Mouse (Mus musculus) stomach, postnatal 0 days (tissue): ENCODE measurements at regions not wholly inside any gene's neighbourhood (a gene's known extent, or its start where the extent isn't known, plus 50 kb on each side); places are given as distances from the start of the nearest gene placed in this dataset.
A peak's percentile ranks its signal among the peaks of the same experiment; 100 is the strongest.

ENCODE experiments used
- ATAC-seq: fragments of 200-750 bp; cut with Nextera tagmentation; 2 replicates; pipeline ENCODE4 v1.8.0; 2017; ENCODE audit not compliant: low FRiP score, low TSS enrichment
- DNase-seq: peaks from one replicate; pipeline ENCODE4 v3.0.0-alpha.2; 2016; ENCODE audit warnings: low spot score
- H3K27ac ChIP-seq: fragments of 300-500 bp; sonication (generic); replicated peaks from 2 replicates; pipeline ENCODE4 v1.5.1; 2014; ENCODE audit warnings: mild to moderate bottlenecking, control low read depth
- H3K27me3 ChIP-seq: fragments of 300-500 bp; sonication (generic); 2 replicates; pipeline ENCODE4 v1.6.1; 2014; ENCODE audit warnings: low read length; ENCODE audit not compliant: control insufficient read depth, insufficient read depth
- H3K36me3 ChIP-seq: fragments of 300-500 bp; sonication (generic); 2 replicates; pipeline ENCODE4 v1.6.1; 2014; ENCODE audit warnings: low read length, mixed read lengths; ENCODE audit not compliant: control insufficient read depth, insufficient read depth
- H3K4me1 ChIP-seq: fragments of 300-500 bp; sonication (generic); replicated peaks from 2 replicates; pipeline ENCODE4 v1.6.1; 2014; ENCODE audit warnings: antibody characterized with exemption; ENCODE audit not compliant: control insufficient read depth, insufficient read depth
- H3K4me2 ChIP-seq: fragments of 300-500 bp; sonication (generic); replicated peaks from 2 replicates; pipeline ENCODE4 v1.6.1; 2014; ENCODE audit warnings: low read depth, mild to moderate bottlenecking, control low read depth, moderate library complexity
- H3K4me3 ChIP-seq: fragments of 300-500 bp; sonication (generic); 2 replicates; pipeline ENCODE4 v1.5.1; 2014; ENCODE audit warnings: low read depth, low read length, control low read depth
- H3K9ac ChIP-seq: fragments of 300-500 bp; sonication (generic); 2 replicates; pipeline ENCODE4 v1.6.1; 2014; ENCODE audit warnings: mild to moderate bottlenecking, low read length, control low read depth, mixed read lengths
- H3K9me3 ChIP-seq: fragments of 300-500 bp; sonication (generic); 2 replicates; pipeline ENCODE4 v1.6.1; 2016; ENCODE audit warnings: low read length; ENCODE audit not compliant: control insufficient read depth
- CTCF ChIP-seq: IDR thresholded peaks from 2 replicates; pipeline ENCODE4 v1.5.1; 2016; ENCODE audit warnings: antibody characterized with exemption, low read depth, mild to moderate bottlenecking, moderate library complexity
- EP300 ChIP-seq: optimal IDR thresholded peaks from 2 replicates; pipeline ENCODE3; 2016; ENCODE audit warnings: antibody characterized with exemption
- WGBS: fragments of 180-500 bp; shearing (Covaris S2); extraction: QIAGEN DNeasy Blood & Tissue Kit; methylation state at CpG from one replicate; pipeline ENCODE4 v1.1.7; 2014; 5-methylcytosine and 5-hydroxymethylcytosine counted together

- no peak overlapping the region for H3K4me3 ChIP-seq
- no peaks in the 10 kb centered on the region for H3K36me3 ChIP-seq
- H3K9me3 ChIP-seq, result no peaks in the 10 kb centered on the region
- H3K9ac ChIP-seq, result no peak overlapping the region
- DNase-seq, result no peak
- H3K4me2 ChIP-seq, result no peak overlapping the region
- no peak for ATAC-seq
- TF ChIP-seq EP300, result no peak
- TF ChIP-seq CTCF, result no peak
- H3K27me3 ChIP-seq, result no peaks in the 10 kb centered on the region
- no peaks in the 10 kb centered on the region for H3K4me1 ChIP-seq
- WGBS, result 21% methylated on average over 1 of the region's 1 CpGs
- H3K27ac ChIP-seq, result no peak overlapping the region
These were observed 392.2 kb upstream of the Plxna2 start for GRCm38 (mm10) chr1:194225786-194226185.

GRCm38 (mm10) chr1:194224046-194224445 lies 394.0 kb upstream of the Plxna2 start:
- ATAC-seq, result no peak
- Histone ChIP-seq H3K9ac (no peak overlapping the region), H3K9me3 (no peaks in the 10 kb centered on the region), H3K36me3 (no peaks in the 10 kb centered on the region), H3K27me3 (no peaks in the 10 kb centered on the region), H3K4me3 (no peak overlapping the region), H3K27ac (no peak overlapping the region), H3K4me1 (no peaks in the 10 kb centered on the region), H3K4me2 (no peak overlapping the region)
- TF ChIP-seq EP300 (no peak), CTCF (no peak)
- 82% methylated on average over 1 of the region's 1 CpGs for WGBS
- no peak for DNase-seq

GRCm38 (mm10) chr1:194223610-194224009 lies 394.4 kb upstream of the Plxna2 start:
- ATAC-seq (no peak), DNase-seq (no peak)
- H3K27ac ChIP-seq, result no peak overlapping the region
- H3K27me3 ChIP-seq, result no peaks in the 10 kb centered on the region
- no peak for TF ChIP-seq CTCF
- no peak for TF ChIP-seq EP300
- WGBS, result 38% methylated on average over 2 of the region's 2 CpGs
- H3K9ac ChIP-seq, result no peak overlapping the region
- H3K4me1 ChIP-seq, result no peaks in the 10 kb centered on the region
- H3K9me3 ChIP-seq, result no peaks in the 10 kb centered on the region
- no peak overlapping the region for H3K4me2 ChIP-seq
- H3K4me3 ChIP-seq, result no peak overlapping the region
- no peaks in the 10 kb centered on the region for H3K36me3 ChIP-seq

- ATAC-seq (peak; percentile 66; the same call in 1 of the 2 replicates), DNase-seq (peak; percentile 68)
- no peaks in the 10 kb centered on the region for H3K27me3 ChIP-seq
- H3K4me1 ChIP-seq, result no peaks in the 10 kb centered on the region
- H3K4me3 ChIP-seq, result no peak overlapping the region
- no peaks in the 10 kb centered on the region for H3K36me3 ChIP-seq
- no peak overlapping the region for H3K27ac ChIP-seq
- no peak overlapping the region for H3K9ac ChIP-seq
- no peaks in the 10 kb centered on the region for H3K9me3 ChIP-seq
- TF ChIP-seq CTCF (peak; percentile 92), EP300 (no peak)
- H3K4me2 ChIP-seq, result no peak overlapping the region
- 2% methylated on average over 9 of the region's 9 CpGs for WGBS
These were observed 395.0 kb upstream of the Plxna2 start for GRCm38 (mm10) chr1:194223015-194223414.

- H3K9ac ChIP-seq, result no peak overlapping the region
- no peak overlapping the region for H3K27ac ChIP-seq
- DNase-seq, result no peak
- WGBS, result 57% methylated on average over 14 of the region's 14 CpGs
- no peaks in the 10 kb centered on the region for H3K36me3 ChIP-seq
- no peaks in the 10 kb centered on the region for H3K27me3 ChIP-seq
- no peaks in the 10 kb centered on the region for H3K4me1 ChIP-seq
- no peak for ATAC-seq
- no peak overlapping the region for H3K4me2 ChIP-seq
- H3K9me3 ChIP-seq, result no peaks in the 10 kb centered on the region
- H3K4me3 ChIP-seq, result no peak overlapping the region
- no peak for TF ChIP-seq CTCF
- TF ChIP-seq EP300, result no peak
These were observed 409.7 kb upstream of the Plxna2 start for GRCm38 (mm10) chr1:194208034-194209000.

GRCm38 (mm10) chr1:194197516-194197915 lies 420.5 kb upstream of the Plxna2 start:
- no peaks in the 10 kb centered on the region for H3K4me1 ChIP-seq
- no peak overlapping the region for H3K9ac ChIP-seq
- no peaks in the 10 kb centered on the region for H3K36me3 ChIP-seq
- DNase-seq (no peak), ATAC-seq (no peak)
- no peak overlapping the region for H3K27ac ChIP-seq
- H3K9me3 ChIP-seq, result no peaks in the 10 kb centered on the region
- H3K4me2 ChIP-seq, result no peak overlapping the region
- 44% methylated on average over 2 of the region's 2 CpGs for WGBS
- TF ChIP-seq CTCF (no peak), EP300 (no peak)
- no peak overlapping the region for H3K4me3 ChIP-seq
- no peaks in the 10 kb centered on the region for H3K27me3 ChIP-seq
